ENCODE assay signal across 8 mouse cellular contexts in genomic region chr11:70982030-70982429, GRCm38 (mm10). TPM values are rescaled to one million over a fixed set of nuclear protein-coding genes. Genes with fewer than 3 reads are reported as not detected.
DNase-seq lines count a peak whose midpoint lies in the region; ATAC-seq lines count a peak whose summit lies in the region.

No protein-coding gene starts in this region.

- peak overlapping the region; percentile 87 for H3K9ac ChIP-seq in neural tube, embryonic 11.5 days (ENCODE audit: low read length)
- peak overlapping the region; percentile 69 for H3K9ac ChIP-seq in embryonic facial prominence, embryonic 15.5 days
- H3K9ac ChIP-seq in limb, embryonic 12.5 days (replicated peaks), result peak overlapping the region; percentile 91
- peak overlapping the region; percentile 87 for H3K9ac ChIP-seq in stomach, embryonic 14.5 days (replicated peaks; ENCODE audit: low read depth, low read length)

- peak overlapping the region; percentile 78 for H3K4me2 ChIP-seq in neural tube, embryonic 11.5 days (ENCODE audit: low read depth)
- peak overlapping the region; percentile 68 for H3K4me2 ChIP-seq in embryonic facial prominence, embryonic 15.5 days (replicated peaks)
- peak overlapping the region; percentile 76 for H3K4me2 ChIP-seq in limb, embryonic 12.5 days
- H3K4me2 ChIP-seq in stomach, embryonic 14.5 days (replicated peaks; ENCODE audit: low read depth, low read length), result peak overlapping the region; percentile 78

- WGBS in neural tube, embryonic 11.5 days, result 9% methylated on average over 12 of the region's 12 CpGs
- 7% methylated on average over 12 of the region's 12 CpGs for WGBS in embryonic facial prominence, embryonic 15.5 days
- 10% methylated on average over 12 of the region's 12 CpGs for WGBS in limb, embryonic 12.5 days
- WGBS in stomach, embryonic 14.5 days, result 11% methylated on average over 12 of the region's 12 CpGs

- ATAC-seq in neural tube, embryonic 11.5 days (ENCODE audit: insufficient read depth, low FRiP score, low TSS enrichment), result no peak
- no peak for ATAC-seq in embryonic facial prominence, embryonic 15.5 days (ENCODE audit: insufficient number of reproducible peaks, low FRiP score, low TSS enrichment, low read depth)
- ATAC-seq in limb, embryonic 12.5 days (ENCODE audit: insufficient number of reproducible peaks, insufficient read depth, low FRiP score, low TSS enrichment, low read depth), result no peak
- no peak for ATAC-seq in stomach, embryonic 14.5 days (ENCODE audit: insufficient number of reproducible peaks, insufficient read depth, low FRiP score, low read depth)
- no peak for ATAC-seq in erythroid progenitor cell, adult 5-6 weeks (replicated peaks; ENCODE audit: low FRiP score, poor library complexity, severe bottlenecking)

- H3K36me3 ChIP-seq in neural tube, embryonic 11.5 days (ENCODE audit: control insufficient read depth, insufficient read depth, low read length), result peaks cover 20% of the 10 kb centered on the region
- peaks cover 63% of the 10 kb centered on the region for H3K36me3 ChIP-seq in embryonic facial prominence, embryonic 15.5 days
- H3K36me3 ChIP-seq in limb, embryonic 12.5 days, result peaks cover 69% of the 10 kb centered on the region
- peaks cover 56% of the 10 kb centered on the region for H3K36me3 ChIP-seq in stomach, embryonic 14.5 days (ENCODE audit: control insufficient read depth, insufficient read depth, low read length)

- peaks cover 4% of the 10 kb centered on the region; the same call in 1 of the 2 replicates for H3K4me1 ChIP-seq in neural tube, embryonic 11.5 days (ENCODE audit: control insufficient read depth, insufficient read depth, low read length)
- peaks cover 16% of the 10 kb centered on the region for H3K4me1 ChIP-seq in embryonic facial prominence, embryonic 15.5 days
- peaks cover 12% of the 10 kb centered on the region for H3K4me1 ChIP-seq in limb, embryonic 12.5 days (replicated peaks)
- H3K4me1 ChIP-seq in stomach, embryonic 14.5 days (ENCODE audit: control insufficient read depth, insufficient read depth, low read length), result peaks cover 7% of the 10 kb centered on the region; the same call in 1 of the 2 replicates

- DNase-seq in neural tube, embryonic 11.5 days (ENCODE audit: low spot score), result no peak
- no peak for DNase-seq in neural tube, embryonic 10.5 days (ENCODE audit: extremely low spot score, low spot score)
- DNase-seq in spleen, postnatal 14 days (ENCODE audit: low spot score in 2 of 2), result no peak
- DNase-seq in frontal cortex, postnatal 14 days (ENCODE audit: low spot score in 2 of 2), result no peak

- H3K4me3 ChIP-seq in neural tube, embryonic 11.5 days (ENCODE audit: low read depth, low read length), result peak overlapping the region; percentile 98
- peak overlapping the region; percentile 78 for H3K4me3 ChIP-seq in embryonic facial prominence, embryonic 15.5 days (replicated peaks)
- H3K4me3 ChIP-seq in limb, embryonic 12.5 days (replicated peaks), result peak overlapping the region; percentile 99
- peak overlapping the region; percentile 99 for H3K4me3 ChIP-seq in stomach, embryonic 14.5 days (ENCODE audit: low read depth, low read length)

- no peak overlapping the region for H3K27ac ChIP-seq in neural tube, embryonic 11.5 days (ENCODE audit: low read depth, low read length)
- H3K27ac ChIP-seq in embryonic facial prominence, embryonic 15.5 days (replicated peaks), result no peak overlapping the region
- H3K27ac ChIP-seq in limb, embryonic 12.5 days, result no peak overlapping the region
- no peak overlapping the region for H3K27ac ChIP-seq in stomach, embryonic 14.5 days (ENCODE audit: low read length)

- no peaks in the 10 kb centered on the region for H3K9me3 ChIP-seq in neural tube, embryonic 11.5 days (ENCODE audit: control insufficient read depth, low read length)
- no peaks in the 10 kb centered on the region for H3K9me3 ChIP-seq in embryonic facial prominence, embryonic 15.5 days (replicated peaks)
- no peaks in the 10 kb centered on the region for H3K9me3 ChIP-seq in limb, embryonic 12.5 days
- no peaks in the 10 kb centered on the region for H3K9me3 ChIP-seq in stomach, embryonic 14.5 days (ENCODE audit: control insufficient read depth, low read depth, low read length)

- H3K27me3 ChIP-seq in neural tube, embryonic 11.5 days (ENCODE audit: control insufficient read depth, insufficient read depth, low read length), result no peaks in the 10 kb centered on the region
- H3K27me3 ChIP-seq in embryonic facial prominence, embryonic 15.5 days, result no peaks in the 10 kb centered on the region
- H3K27me3 ChIP-seq in limb, embryonic 12.5 days, result no peaks in the 10 kb centered on the region
- H3K27me3 ChIP-seq in stomach, embryonic 14.5 days (ENCODE audit: control insufficient read depth, insufficient read depth, low read length), result no peaks in the 10 kb centered on the region

RNA-seq across cellular contexts. Expression of gene C1qbp, which starts 0.8 kb away (rescaled TPM):
- polyA plus RNA-seq in neural tube, embryonic 11.5 days (2014; fragmentation: Nextera tagmentation; extraction: Ambion mirVana), result 247 and 255 TPM in 2 replicates
- polyA plus RNA-seq in embryonic facial prominence, embryonic 15.5 days (2015; fragmentation: Nextera tagmentation; extraction: Ambion mirVana), result 209 and 213 TPM in 2 replicates
- 259 and 269 TPM in 2 replicates for polyA plus RNA-seq in limb, embryonic 12.5 days (2016; fragmentation: Nextera tagmentation; extraction: Ambion mirVana)
- 210 and 227 TPM in 2 replicates for polyA plus RNA-seq in stomach, embryonic 14.5 days (2014; fragmentation: Nextera tagmentation; extraction: Ambion mirVana)
- 87.2 and 106 TPM in 2 replicates for total RNA-seq in erythroid progenitor cell, adult 5-6 weeks (2015; ENCODE audit: low replicate concordance)
- 7.3 and 24.4 TPM in 2 replicates for total RNA-seq in erythroid progenitor cell, adult 5-6 weeks (2017; ENCODE audit: low replicate concordance)

RNA-seq across cellular contexts. Expression of gene Rpain, which starts 12.0 kb away (rescaled TPM):
- polyA plus RNA-seq in neural tube, embryonic 11.5 days (2014; fragmentation: Nextera tagmentation; extraction: Ambion mirVana), result 68.6 and 75.9 TPM in 2 replicates
- 77.1 and 78.6 TPM in 2 replicates for polyA plus RNA-seq in embryonic facial prominence, embryonic 15.5 days (2015; fragmentation: Nextera tagmentation; extraction: Ambion mirVana)
- 70.5 and 78.1 TPM in 2 replicates for polyA plus RNA-seq in limb, embryonic 12.5 days (2016; fragmentation: Nextera tagmentation; extraction: Ambion mirVana)
- polyA plus RNA-seq in stomach, embryonic 14.5 days (2014; fragmentation: Nextera tagmentation; extraction: Ambion mirVana), result 86.0 and 88.2 TPM in 2 replicates
- total RNA-seq in erythroid progenitor cell, adult 5-6 weeks (2015; ENCODE audit: low replicate concordance), result 136 and 165 TPM in 2 replicates
- 47.1 and 102 TPM in 2 replicates for total RNA-seq in erythroid progenitor cell, adult 5-6 weeks (2017; ENCODE audit: low replicate concordance)

RNA-seq across cellular contexts. Expression of gene Nup88, which starts 12.3 kb away (rescaled TPM):
- 182 and 188 TPM in 2 replicates for polyA plus RNA-seq in neural tube, embryonic 11.5 days (2014; fragmentation: Nextera tagmentation; extraction: Ambion mirVana)
- 115 and 119 TPM in 2 replicates for polyA plus RNA-seq in embryonic facial prominence, embryonic 15.5 days (2015; fragmentation: Nextera tagmentation; extraction: Ambion mirVana)
- polyA plus RNA-seq in limb, embryonic 12.5 days (2016; fragmentation: Nextera tagmentation; extraction: Ambion mirVana), result 145 and 147 TPM in 2 replicates
- polyA plus RNA-seq in stomach, embryonic 14.5 days (2014; fragmentation: Nextera tagmentation; extraction: Ambion mirVana), result 123 and 137 TPM in 2 replicates
- total RNA-seq in erythroid progenitor cell, adult 5-6 weeks (2015; ENCODE audit: low replicate concordance), result 85.4 and 142 TPM in 2 replicates
- total RNA-seq in erythroid progenitor cell, adult 5-6 weeks (2017; ENCODE audit: low replicate concordance), result 93.7 and 128 TPM in 2 replicates

RNA-seq across cellular contexts. Expression of gene Dhx33, which starts 22.2 kb away (rescaled TPM):
- polyA plus RNA-seq in neural tube, embryonic 11.5 days (2014; fragmentation: Nextera tagmentation; extraction: Ambion mirVana), result 21.8 and 22.2 TPM in 2 replicates
- polyA plus RNA-seq in embryonic facial prominence, embryonic 15.5 days (2015; fragmentation: Nextera tagmentation; extraction: Ambion mirVana), result 16.5 and 17.7 TPM in 2 replicates
- 28.2 and 29.4 TPM in 2 replicates for polyA plus RNA-seq in limb, embryonic 12.5 days (2016; fragmentation: Nextera tagmentation; extraction: Ambion mirVana)
- 20.8 and 22.7 TPM in 2 replicates for polyA plus RNA-seq in stomach, embryonic 14.5 days (2014; fragmentation: Nextera tagmentation; extraction: Ambion mirVana)
- total RNA-seq in erythroid progenitor cell, adult 5-6 weeks (2015; ENCODE audit: low replicate concordance), result 1.1 and 3.8 TPM in 2 replicates
- 7.4 and 7.8 TPM in 2 replicates for total RNA-seq in erythroid progenitor cell, adult 5-6 weeks (2017; ENCODE audit: low replicate concordance)

RNA-seq across cellular contexts. Expression of gene Mis12, which starts 37.4 kb away (rescaled TPM):
- polyA plus RNA-seq in neural tube, embryonic 11.5 days (2014; fragmentation: Nextera tagmentation; extraction: Ambion mirVana), result 44.8 and 51.8 TPM in 2 replicates
- polyA plus RNA-seq in embryonic facial prominence, embryonic 15.5 days (2015; fragmentation: Nextera tagmentation; extraction: Ambion mirVana), result 42.3 TPM in 2 replicates
- polyA plus RNA-seq in limb, embryonic 12.5 days (2016; fragmentation: Nextera tagmentation; extraction: Ambion mirVana), result 54.0 and 56.8 TPM in 2 replicates
- 29.9 and 34.0 TPM in 2 replicates for polyA plus RNA-seq in stomach, embryonic 14.5 days (2014; fragmentation: Nextera tagmentation; extraction: Ambion mirVana)
- total RNA-seq in erythroid progenitor cell, adult 5-6 weeks (2015; ENCODE audit: low replicate concordance), result 56.6 and 62.9 TPM in 2 replicates
- 69.3 and 137 TPM in 2 replicates for total RNA-seq in erythroid progenitor cell, adult 5-6 weeks (2017; ENCODE audit: low replicate concordance)
